Mouse (Mus musculus) liver, embryonic 16.5 days (tissue): ENCODE measurements around the gene Fbln2. TPM values are rescaled to one million over a fixed set of nuclear protein-coding genes. Genes with fewer than 3 reads are reported as not detected.
"Not testable (repeated sequence)": the region's sequence is repeated elsewhere in the genome, so short reads cannot be mapped to it uniquely, and the experiment has no call there.

Experiments used
- ATAC-seq: fragments of 200-750 bp; cut with Nextera tagmentation; 2 replicates; pipeline ENCODE4 v1.8.0; 2017; ENCODE audit warnings: low read depth, mild to moderate bottlenecking, moderate number of reproducible peaks, moderate library complexity
- H3K27ac ChIP-seq: fragments of 300-500 bp; sonication (generic); 2 replicates; pipeline ENCODE4 v1.5.1; 2014; ENCODE audit warnings: mild to moderate bottlenecking, low read length
- H3K27me3 ChIP-seq: fragments of 300-500 bp; sonication (generic); 2 replicates; pipeline ENCODE4 v1.6.1; 2014; ENCODE audit warnings: low read depth, low read length, mixed read lengths; ENCODE audit not compliant: control insufficient read depth, insufficient read depth
- H3K36me3 ChIP-seq: fragments of 300-500 bp; sonication (generic); 2 replicates; pipeline ENCODE4 v1.6.1; 2014; ENCODE audit warnings: mild to moderate bottlenecking; ENCODE audit not compliant: control insufficient read depth, insufficient read depth
- H3K4me1 ChIP-seq: fragments of 300-500 bp; sonication (generic); 2 replicates; pipeline ENCODE4 v1.6.1; 2014; ENCODE audit warnings: low read depth, low read length, mixed read lengths; ENCODE audit not compliant: control insufficient read depth
- H3K4me2 ChIP-seq: fragments of 300-500 bp; sonication (generic); 2 replicates; pipeline ENCODE4 v1.6.1; 2014; ENCODE audit warnings: low read depth, low read length, mixed read lengths
- H3K4me3 ChIP-seq: fragments of 300-500 bp; sonication (generic); 2 replicates; pipeline ENCODE4 v1.5.1; 2014; ENCODE audit warnings: low read depth, mild to moderate bottlenecking, low read length
- H3K9ac ChIP-seq: fragments of 300-500 bp; sonication (generic); 2 replicates; pipeline ENCODE4 v1.6.1; 2014; ENCODE audit warnings: low read depth, low read length
- H3K9me3 ChIP-seq: fragments of 300-500 bp; sonication (generic); replicated peaks from 2 replicates; pipeline ENCODE4 v1.6.1; 2016; ENCODE audit warnings: low read length; ENCODE audit not compliant: control insufficient read depth
- WGBS: fragments of 180-500 bp; shearing (Covaris S2); extraction: QIAGEN DNeasy Blood & Tissue Kit; methylation state at CpG from one replicate; pipeline ENCODE4 v1.1.7; 2014; ENCODE audit not compliant: insufficient replicate concordance; 5-methylcytosine and 5-hydroxymethylcytosine counted together
- polyA plus RNA-seq: library from polyadenylated mRNA; unstranded; fragments of >200 nt; fragmentation: Nextera tagmentation; extraction: Ambion mirVana; gene quantifications from 2 replicates; pipeline ENCODE4 v1.2.1, GENCODE M21; 2015

Gene Fbln2
- 5.7 and 8.0 TPM in 2 replicates for polyA plus RNA-seq

GRCm38 (mm10) chr6:91212155-91212554 is at the start of gene Fbln2:
Gene Fbln2, plus strand, starts transcription at chr6:91212455.
- not testable (repeated sequence) for H3K36me3 ChIP-seq, H3K9me3 ChIP-seq, H3K4me1 ChIP-seq, ATAC-seq, H3K4me3 ChIP-seq, H3K27ac ChIP-seq, H3K9ac ChIP-seq
- Histone ChIP-seq H3K27me3 (peaks cover 13% of the 10 kb centered on the region; the same call in 1 of the 2 replicates), H3K4me2 (peak within 1 kb of the TSS; percentile 25; the same call in 1 of the 2 replicates)

- Histone ChIP-seq H3K9me3 (no peaks in the 10 kb centered on the region), H3K27me3 (no peaks in the 10 kb centered on the region), H3K4me1 (peaks cover 69% of the 10 kb centered on the region), H3K4me2 (peak overlapping the region; percentile 66), H3K36me3 (no peaks in the 10 kb centered on the region), H3K9ac (peak overlapping the region; percentile 68), H3K27ac (peak overlapping the region; percentile 98), H3K4me3 (peak overlapping the region; percentile 36)
- ATAC-seq = peak; percentile 95
- WGBS = 27% methylated on average over 5 of the region's 5 CpGs
These were observed 48.9 kb upstream of the Fbln2 start for GRCm38 (mm10) chr6:91163195-91163911.

GRCm38 (mm10) chr6:91164584-91164983 is 47.7 kb upstream of the Fbln2 start:
- Histone ChIP-seq H3K27ac (peak overlapping the region; percentile 98), H3K4me3 (no peak overlapping the region), H3K4me1 (peaks cover 57% of the 10 kb centered on the region), H3K27me3 (no peaks in the 10 kb centered on the region), H3K4me2 (0 out of 2 replicates have a peak overlapping the region, but pooled peaks have one; percentile 66), H3K9ac (0 out of 2 replicates have a peak overlapping the region, but pooled peaks have one; percentile 30), H3K9me3 (no peaks in the 10 kb centered on the region), H3K36me3 (no peaks in the 10 kb centered on the region)
- no peak for ATAC-seq
- WGBS = 72% methylated on average over 2 of the region's 2 CpGs

GRCm38 (mm10) chr6:91165210-91165609 is 47.0 kb upstream of the Fbln2 start:
- Histone ChIP-seq H3K4me1 (peaks cover 50% of the 10 kb centered on the region), H3K27ac (peak overlapping the region; percentile 98), H3K36me3 (no peaks in the 10 kb centered on the region), H3K27me3 (no peaks in the 10 kb centered on the region), H3K4me2 (no peak overlapping the region), H3K9me3 (no peaks in the 10 kb centered on the region), H3K9ac (no peak overlapping the region), H3K4me3 (no peak overlapping the region)
- WGBS = 31% methylated on average over 3 of the region's 3 CpGs
- no peak for ATAC-seq

- no peak for ATAC-seq
- Histone ChIP-seq H3K4me3 (no peak overlapping the region), H3K4me1 (peaks cover 24% of the 10 kb centered on the region), H3K36me3 (no peaks in the 10 kb centered on the region), H3K27me3 (no peaks in the 10 kb centered on the region), H3K27ac (no peak overlapping the region), H3K4me2 (no peak overlapping the region), H3K9me3 (no peaks in the 10 kb centered on the region), H3K9ac (no peak overlapping the region)
- WGBS = 52% methylated on average over 3 of the region's 3 CpGs
These were observed 44.4 kb upstream of the Fbln2 start for GRCm38 (mm10) chr6:91167828-91168227.

GRCm38 (mm10) chr6:91169129-91169528 is 43.1 kb upstream of the Fbln2 start:
- no peak overlapping the region for H3K27ac ChIP-seq
- no peaks in the 10 kb centered on the region for H3K27me3 ChIP-seq
- WGBS = 78% methylated on average over 8 of the region's 8 CpGs
- no peak overlapping the region for H3K9ac ChIP-seq
- peaks cover 14% of the 10 kb centered on the region for H3K4me1 ChIP-seq
- H3K4me3 ChIP-seq = no peak overlapping the region
- no peaks in the 10 kb centered on the region for H3K9me3 ChIP-seq
- no peak for ATAC-seq
- no peak overlapping the region for H3K4me2 ChIP-seq
- no peaks in the 10 kb centered on the region for H3K36me3 ChIP-seq

- Histone ChIP-seq H3K4me2 (no peak overlapping the region), H3K4me1 (no peaks in the 10 kb centered on the region; the same call in 1 of the 2 replicates), H3K27ac (no peak overlapping the region), H3K27me3 (no peaks in the 10 kb centered on the region), H3K4me3 (no peak overlapping the region), H3K9me3 (no peaks in the 10 kb centered on the region), H3K9ac (no peak overlapping the region), H3K36me3 (no peaks in the 10 kb centered on the region)
- 43% methylated on average over 3 of the region's 3 CpGs for WGBS
- ATAC-seq = no peak
These were observed 40.8 kb upstream of the Fbln2 start for GRCm38 (mm10) chr6:91171396-91171895.

GRCm38 (mm10) chr6:91172381-91172780 is 39.9 kb upstream of the Fbln2 start:
- Histone ChIP-seq H3K4me3 (no peak overlapping the region), H3K9ac (no peak overlapping the region), H3K9me3 (no peaks in the 10 kb centered on the region), H3K36me3 (no peaks in the 10 kb centered on the region), H3K27ac (no peak overlapping the region), H3K27me3 (no peaks in the 10 kb centered on the region), H3K4me2 (no peak overlapping the region), H3K4me1 (no peaks in the 10 kb centered on the region; the same call in 1 of the 2 replicates)
- WGBS = 29% methylated on average over 2 of the region's 2 CpGs
- no peak for ATAC-seq

- 31% methylated on average over 7 of the region's 7 CpGs for WGBS
- Histone ChIP-seq H3K9ac (no peak overlapping the region), H3K4me1 (no peaks in the 10 kb centered on the region; the same call in 1 of the 2 replicates), H3K36me3 (no peaks in the 10 kb centered on the region), H3K27ac (no peak overlapping the region), H3K9me3 (no peaks in the 10 kb centered on the region), H3K27me3 (no peaks in the 10 kb centered on the region), H3K4me3 (no peak overlapping the region), H3K4me2 (no peak overlapping the region)
- no peak for ATAC-seq
These were observed 38.9 kb upstream of the Fbln2 start for GRCm38 (mm10) chr6:91173221-91173880.
